Mouse (Mus musculus): ENCODE data around the gene Abcb4.
"Not testable (repeated sequence)": the region's sequence is repeated elsewhere in the genome, so short reads cannot be mapped to it uniquely, and the experiment has no call there.

The Abcb4 gene

GRCm38 (mm10) chr5:8893300-8894103 lies at the start of gene Abcb4:
Gene Abcb4 (plus strand): TSS chr5:8893717.
- DNase-seq (ENCODE audit: low spot score in 2 of 2) = peak; percentile 74

DNA sequence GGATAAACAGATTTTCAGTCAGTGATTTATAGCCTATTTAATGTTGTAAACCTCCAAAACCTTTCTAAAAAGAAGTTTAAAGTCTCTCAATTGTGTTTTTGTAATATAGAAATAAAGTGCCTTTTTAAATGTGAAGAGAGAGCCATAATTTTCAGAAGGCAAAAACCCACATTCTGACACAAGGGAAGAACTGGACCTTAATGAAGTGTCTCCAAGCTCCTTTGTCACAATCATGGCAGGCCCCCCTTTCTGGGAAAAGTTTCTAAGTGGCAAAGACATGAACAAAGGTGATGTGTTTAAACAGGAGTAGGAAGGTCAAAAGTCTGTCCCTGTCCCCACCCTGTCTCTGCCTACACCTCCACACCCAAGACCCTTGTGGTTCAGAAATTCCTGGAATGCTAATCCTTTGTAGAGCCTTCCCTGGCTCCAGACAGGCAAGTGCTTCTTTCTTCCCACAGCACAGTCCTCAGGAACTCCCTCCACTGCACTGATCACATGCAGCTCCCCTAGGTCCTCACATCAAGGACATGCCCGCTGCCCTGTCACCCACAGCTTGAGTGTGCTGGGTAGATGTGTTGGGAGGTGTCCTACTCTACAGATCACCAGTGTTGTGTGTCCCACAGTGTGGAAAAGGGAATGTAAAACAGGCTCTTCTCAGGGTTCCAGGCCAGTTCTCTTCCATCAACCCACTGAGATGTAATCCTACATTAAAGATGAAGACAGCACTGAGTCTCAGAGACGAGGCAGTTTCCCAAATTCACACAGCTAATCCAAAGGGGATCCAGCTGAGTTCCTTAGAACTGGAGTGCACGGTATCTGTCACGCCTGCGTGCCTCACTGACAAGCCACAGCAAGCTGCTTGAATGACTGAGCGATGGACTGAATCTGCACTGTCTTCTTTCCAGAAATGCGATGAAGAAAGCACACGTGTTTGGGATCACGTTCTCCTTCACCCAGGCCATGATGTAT lies 44.6 kb upstream of the Abcb4 start:
- not testable (repeated sequence) for DNase-seq (ENCODE audit: low spot score in 2 of 2)

GRCm38 (mm10) chr5:8850851-8851250 lies 42.7 kb upstream of the Abcb4 start:
- no peak for DNase-seq (ENCODE audit: low spot score in 2 of 2)

- no peak for DNase-seq (ENCODE audit: low spot score in 2 of 2)
Observed at GRCm38 (mm10) chr5:8857201-8857600, 36.3 kb upstream of the Abcb4 start.

GRCm38 (mm10) chr5:8861811-8862210 lies 31.7 kb upstream of the Abcb4 start:
- no peak for DNase-seq (ENCODE audit: low spot score in 2 of 2)

DNA sequence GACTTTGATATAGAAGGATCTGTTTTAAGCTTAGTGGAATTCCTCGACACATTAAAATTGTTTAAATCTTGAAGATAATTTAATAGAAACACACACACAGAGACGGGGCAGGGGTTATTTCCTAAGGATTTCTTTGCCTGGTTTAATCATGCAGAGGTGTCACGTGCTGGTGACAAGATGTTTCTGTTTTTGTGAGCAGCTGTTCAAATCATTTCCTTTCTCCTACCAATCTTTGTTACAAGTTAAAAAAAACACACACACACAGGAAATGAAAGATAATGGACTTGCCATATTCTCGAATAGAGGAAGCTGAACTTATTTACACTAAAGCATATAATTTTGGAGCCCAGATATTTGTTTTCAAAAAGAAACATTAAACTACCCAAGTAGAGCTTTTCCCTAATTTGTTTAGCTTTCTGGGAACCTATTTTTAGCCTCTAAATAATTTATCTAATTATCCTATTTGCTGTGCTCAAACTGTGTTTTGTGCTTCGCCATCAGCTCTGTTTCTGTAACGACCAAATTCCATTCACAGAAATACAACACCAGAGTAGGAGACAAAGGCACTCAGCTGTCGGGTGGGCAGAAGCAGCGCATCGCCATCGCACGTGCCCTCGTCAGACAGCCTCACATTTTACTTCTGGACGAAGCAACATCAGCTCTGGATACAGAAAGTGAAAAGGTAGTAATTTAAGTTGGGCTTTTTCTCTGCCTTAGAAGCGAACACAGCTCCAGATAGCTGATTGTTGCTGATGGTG lies 29.8 kb upstream of the Abcb4 start:
- no peak for DNase-seq (ENCODE audit: low spot score in 2 of 2)

DNA sequence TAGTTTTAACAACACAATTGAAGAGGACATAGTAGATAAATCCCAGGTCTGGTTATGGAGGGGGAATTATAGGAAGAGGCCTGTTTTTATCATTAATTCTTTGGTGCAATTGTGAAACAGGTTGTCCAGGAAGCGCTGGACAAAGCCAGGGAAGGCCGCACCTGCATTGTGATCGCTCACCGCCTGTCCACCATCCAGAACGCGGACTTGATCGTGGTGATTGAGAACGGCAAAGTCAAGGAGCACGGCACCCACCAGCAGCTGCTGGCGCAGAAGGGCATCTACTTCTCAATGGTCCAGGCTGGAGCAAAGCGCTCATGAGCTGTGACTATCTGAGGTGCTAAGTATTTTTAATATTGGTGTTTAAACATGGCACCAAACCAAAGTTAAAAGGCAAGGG lies 27.9 kb upstream of the Abcb4 start:
- not testable (repeated sequence) for DNase-seq (ENCODE audit: low spot score in 2 of 2)

GRCm38 (mm10) chr5:8866366-8866765 lies 27.2 kb upstream of the Abcb4 start:
- no peak for DNase-seq (ENCODE audit: low spot score in 2 of 2)

GRCm38 (mm10) chr5:8868019-8868418 lies 25.5 kb upstream of the Abcb4 start:
- DNase-seq (ENCODE audit: low spot score in 2 of 2) = peak; percentile 10 to 14

DNA sequence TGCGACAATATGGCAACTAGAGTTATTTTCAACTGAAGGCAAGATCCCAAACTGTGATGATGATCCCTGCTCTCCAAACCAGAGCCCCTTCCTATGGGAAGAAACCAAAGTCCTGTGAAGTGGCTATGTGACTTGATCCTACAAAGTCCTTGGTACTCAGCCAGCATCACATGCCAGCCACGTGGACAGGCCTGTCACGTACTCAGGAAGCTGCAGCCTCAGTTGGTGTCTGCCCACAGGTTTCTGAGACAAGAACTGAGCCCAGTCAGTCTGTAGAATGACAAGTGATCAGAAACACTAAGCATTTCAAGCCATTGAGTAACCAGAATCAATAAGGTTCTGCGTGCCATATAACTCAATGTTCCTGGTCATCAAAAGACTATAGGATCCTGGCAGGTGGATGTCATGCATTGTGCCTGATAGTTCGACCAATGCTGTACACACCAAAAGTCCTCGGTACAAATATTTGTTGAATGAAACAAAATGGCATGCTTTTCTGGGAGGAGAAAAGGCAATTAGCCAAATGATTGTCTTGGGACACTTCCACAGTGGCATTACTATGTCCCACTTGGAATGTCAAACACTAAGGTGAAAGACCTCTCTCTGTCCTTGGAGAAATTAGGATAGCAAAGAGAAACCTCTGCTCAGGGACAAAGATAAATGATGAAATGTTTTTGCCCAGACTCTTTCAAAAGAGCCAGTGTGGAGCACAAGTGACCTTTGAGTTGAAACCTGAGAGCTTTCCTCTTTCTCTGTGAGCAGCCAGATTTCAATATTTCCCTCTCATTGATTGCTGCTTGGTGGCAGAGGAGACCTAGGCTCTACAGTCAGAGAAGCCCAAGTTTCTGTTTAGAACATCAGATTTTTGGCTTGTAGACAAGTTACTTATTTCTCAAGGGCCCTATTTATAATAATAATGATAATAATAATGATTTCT lies 20.3 kb upstream of the Abcb4 start:
- DNase-seq (ENCODE audit: low spot score in 2 of 2) = no peak

GRCm38 (mm10) chr5:8877086-8877485 lies 16.4 kb upstream of the Abcb4 start:
- no peak for DNase-seq (ENCODE audit: low spot score in 2 of 2)

DNA sequence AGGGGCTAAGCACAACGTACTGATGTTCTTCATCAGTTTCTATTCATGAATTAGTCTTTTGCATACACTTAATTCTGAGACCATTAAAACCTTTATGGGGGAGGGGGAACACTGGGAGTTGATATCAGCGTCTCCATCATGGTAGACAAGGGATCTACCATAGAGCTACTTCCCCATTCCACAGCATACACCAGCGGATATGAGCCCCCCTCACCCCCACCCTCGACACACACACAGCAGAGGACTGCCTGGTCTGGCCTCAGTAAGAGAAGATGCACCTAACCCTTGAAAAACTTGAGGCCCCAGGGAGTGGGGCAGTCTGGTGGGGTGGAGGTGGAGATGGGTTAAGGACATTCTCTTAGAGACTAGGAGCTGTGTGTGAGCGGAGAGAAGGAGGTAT lies 15.7 kb upstream of the Abcb4 start:
- DNase-seq (ENCODE audit: low spot score in 2 of 2) = no peak

DNA sequence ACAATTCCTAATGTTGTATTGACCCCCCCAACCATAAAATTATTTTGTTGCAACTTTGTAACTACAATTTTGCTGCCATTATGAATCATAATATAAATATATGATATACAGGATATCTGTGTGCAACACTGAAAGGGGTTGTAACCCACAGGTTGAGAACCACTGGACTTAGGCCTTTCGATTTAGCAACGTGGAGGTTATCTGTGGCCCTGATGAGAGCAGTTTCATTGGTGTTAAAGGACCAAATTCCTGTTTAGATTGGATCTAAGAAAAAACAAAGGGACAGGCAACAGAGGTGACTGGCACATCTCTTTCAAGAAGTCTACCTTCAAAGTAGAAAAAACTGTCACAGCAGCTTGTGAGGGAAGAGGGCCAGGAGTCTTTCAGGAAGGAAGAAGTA lies 7.7 kb upstream of the Abcb4 start:
- DNase-seq (ENCODE audit: low spot score in 2 of 2) = no peak

- peak in 1 of 2 experiments; percentile 14 for DNase-seq (ENCODE audit: low spot score in 2 of 2)
Observed at GRCm38 (mm10) chr5:8894104-8894425, 548 bp downstream of the Abcb4 start.

- DNase-seq (ENCODE audit: low spot score in 2 of 2) = peak; percentile 49 to 63
Observed at GRCm38 (mm10) chr5:8894641-8895490, 1.3 kb downstream of the Abcb4 start.

DNA sequence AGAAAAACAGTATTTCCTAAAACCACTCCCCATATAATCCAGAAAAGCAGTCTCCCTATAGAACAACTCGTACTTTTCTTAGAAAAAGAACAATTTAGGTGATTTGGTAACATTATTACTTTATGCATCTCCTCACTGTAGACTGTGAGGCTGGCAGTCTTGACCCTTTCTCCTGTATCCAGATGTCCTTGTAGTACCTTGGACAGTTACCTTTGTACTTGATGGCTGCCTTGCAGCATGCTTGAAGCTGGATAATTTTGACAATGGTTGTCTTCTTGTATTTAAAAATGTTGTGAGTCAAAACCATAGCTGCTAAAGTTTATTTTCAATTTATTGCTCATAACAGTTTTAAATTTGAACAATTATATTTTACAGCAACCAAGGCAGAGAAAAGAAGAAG lies 2.7 kb downstream of the Abcb4 start:
- DNase-seq (ENCODE audit: low spot score in 2 of 2) = no peak

GRCm38 (mm10) chr5:8898246-8898645 lies 4.7 kb downstream of the Abcb4 start:
- no peak for DNase-seq (ENCODE audit: low spot score in 2 of 2)

GRCm38 (mm10) chr5:8901001-8901400 lies 7.5 kb downstream of the Abcb4 start:
- DNase-seq (ENCODE audit: low spot score in 2 of 2) = no peak

DNA sequence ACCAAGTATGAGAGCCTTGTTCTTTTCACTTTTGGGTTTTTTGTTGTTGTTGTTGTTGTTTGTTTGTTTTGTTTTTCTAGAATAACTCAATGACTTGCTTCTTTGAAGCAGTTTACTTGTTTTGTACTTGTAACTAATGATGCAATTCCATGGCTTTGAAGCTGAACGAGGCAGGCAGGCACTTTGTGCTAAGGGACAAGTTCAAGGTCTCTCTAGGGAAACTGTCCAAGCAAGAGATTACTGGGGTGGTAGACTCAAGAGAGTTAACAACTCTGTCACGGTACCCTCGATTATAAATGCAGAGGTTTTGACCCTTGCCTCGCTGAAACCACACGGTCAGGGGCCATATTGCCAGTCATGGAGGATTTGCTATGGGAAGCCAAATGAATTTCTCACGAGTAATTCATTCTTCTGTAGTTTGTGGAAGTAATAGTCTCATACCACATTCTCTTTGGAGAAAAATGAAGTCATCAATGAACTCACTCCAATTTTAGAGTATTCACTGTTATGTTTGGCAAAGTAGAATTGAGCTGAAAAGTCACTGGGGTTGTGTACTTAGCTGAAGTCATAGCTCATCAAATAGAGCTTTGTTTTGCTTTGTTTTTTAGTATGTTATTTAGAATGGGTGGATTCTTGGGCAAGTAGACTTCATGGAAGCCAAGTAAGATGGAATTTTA lies 8.8 kb downstream of the Abcb4 start:
- no peak for DNase-seq (ENCODE audit: low spot score in 2 of 2)
